Mouse (Mus musculus) midbrain, embryonic 12.5 days (tissue): ENCODE measurements around the gene Abi3. TPM values are rescaled to one million over a fixed set of nuclear protein-coding genes. Genes with fewer than 3 reads are reported as not detected.

ENCODE experiments used
- polyA plus RNA-seq: library from polyadenylated mRNA; unstranded; fragments of >200 nt; fragmentation: Nextera tagmentation; extraction: Ambion mirVana; gene quantifications from 2 replicates; pipeline ENCODE4 v1.2.1, GENCODE M21; 2016

Gene Abi3
- polyA plus RNA-seq, 1 experiment from 2014 or later, result 1.8 TPM

Other genes with a start within 250 kb of the Abi3 start
- gene Phb, start 175.5 kb downstream of the Abi3 start, polyA plus RNA-seq, result 175 and 176 TPM in 2 replicates
- 28.2 and 29.4 TPM in 2 replicates for gene Zfp652, start 129.8 kb downstream of the Abi3 start, polyA plus RNA-seq
- 1.2 and 1.6 TPM in 2 replicates for gene B130006D01Rik, start 118.9 kb downstream of the Abi3 start, polyA plus RNA-seq
- not detected in 2 replicates for gene Phospho1, start 18.0 kb downstream of the Abi3 start, polyA plus RNA-seq
- gene Gngt2, start 5.3 kb downstream of the Abi3 start, polyA plus RNA-seq, result 2.6 and 4.1 TPM in 2 replicates
- gene B4galnt2, start 72.4 kb upstream of the Abi3 start, polyA plus RNA-seq, result not detected in 2 replicates
- gene Igf2bp1, start 163.5 kb upstream of the Abi3 start, polyA plus RNA-seq, result 98.1 and 104 TPM in 2 replicates
- gene Gip, start 182.1 kb upstream of the Abi3 start, polyA plus RNA-seq, result not detected in 2 replicates
- 111 and 126 TPM in 2 replicates for gene Snf8, start 192.4 kb upstream of the Abi3 start, polyA plus RNA-seq
- 36.1 and 42.1 TPM in 2 replicates for gene Ube2z, start 222.9 kb upstream of the Abi3 start, polyA plus RNA-seq
- gene Atp5g1, start 233.2 kb upstream of the Abi3 start, polyA plus RNA-seq, result 364 and 367 TPM in 2 replicates